Mouse (Mus musculus): ENCODE measurements around the gene Otop3.

Gene Otop3

GRCm38 (mm10) chr11:115318245-115319027 is 16.1 kb upstream of the Otop3 start:
- no peak for DNase-seq (ENCODE audit: low spot score)

GRCm38 (mm10) chr11:115319704-115320383 is 14.7 kb upstream of the Otop3 start:
- no peak for DNase-seq (ENCODE audit: low spot score)

- no peak for DNase-seq (ENCODE audit: low spot score)
These were observed 12.4 kb upstream of the Otop3 start, which contains the start of gene Ush1g for GRCm38 (mm10) chr11:115321906-115322693. Gene Ush1g, minus strand, starts transcription at chr11:115322041.

GRCm38 (mm10) chr11:115323354-115323753 is 11.2 kb upstream of the Otop3 start:
- DNase-seq (ENCODE audit: low spot score): no peak

GRCm38 (mm10) chr11:115326730-115327129 is 7.8 kb upstream of the Otop3 start:
- no peak for DNase-seq (ENCODE audit: low spot score)

GRCm38 (mm10) chr11:115329339-115329738 is 5.2 kb upstream of the Otop3 start:
- DNase-seq (ENCODE audit: low spot score): no peak

- no peak for DNase-seq (ENCODE audit: low spot score)
These were observed 692 bp downstream of the Otop3 start for GRCm38 (mm10) chr11:115335223-115335622.

GRCm38 (mm10) chr11:115336115-115336514 is 1.6 kb downstream of the Otop3 start:
- DNase-seq (ENCODE audit: low spot score): no peak

- DNase-seq (ENCODE audit: low spot score): no peak
These were observed 2.8 kb downstream of the Otop3 start for GRCm38 (mm10) chr11:115337350-115337749.

- no peak for DNase-seq (ENCODE audit: low spot score)
These were observed 3.3 kb downstream of the Otop3 start for GRCm38 (mm10) chr11:115337826-115338225.

GRCm38 (mm10) chr11:115341246-115341645 is 6.7 kb downstream of the Otop3 start:
- no peak for DNase-seq (ENCODE audit: low spot score)

- no peak for DNase-seq (ENCODE audit: low spot score)
These were observed 7.3 kb downstream of the Otop3 start for GRCm38 (mm10) chr11:115341866-115342265.

GRCm38 (mm10) chr11:115344967-115345366 is 10.4 kb downstream of the Otop3 start:
- DNase-seq (ENCODE audit: low spot score): no peak

GRCm38 (mm10) chr11:115345515-115345914 is 11.0 kb downstream of the Otop3 start:
- no peak for DNase-seq (ENCODE audit: low spot score)

GRCm38 (mm10) chr11:115348681-115349248 is 14.2 kb downstream of the Otop3 start:
- no peak for DNase-seq (ENCODE audit: low spot score)

GRCm38 (mm10) chr11:115349976-115350375 is 15.4 kb downstream of the Otop3 start:
- no peak for DNase-seq (ENCODE audit: low spot score)

- DNase-seq (ENCODE audit: low spot score): no peak
These were observed 18.8 kb downstream of the Otop3 start for GRCm38 (mm10) chr11:115353375-115353774.

GRCm38 (mm10) chr11:115354183-115354582 is 19.7 kb downstream of the Otop3 start:
- DNase-seq (ENCODE audit: low spot score): peak; percentile 61

- DNase-seq (ENCODE audit: low spot score): peak; percentile 76
These were observed 23.9 kb downstream of the Otop3 start for GRCm38 (mm10) chr11:115358468-115358867.

- no peak for DNase-seq (ENCODE audit: low spot score)
These were observed 24.8 kb downstream of the Otop3 start for GRCm38 (mm10) chr11:115359293-115359692.

- DNase-seq (ENCODE audit: low spot score): no peak
These were observed 25.2 kb downstream of the Otop3 start for GRCm38 (mm10) chr11:115359726-115360125.

GRCm38 (mm10) chr11:115364136-115364535 is 29.6 kb downstream of the Otop3 start:
- DNase-seq (ENCODE audit: low spot score): no peak

Data from layer of hippocampus, adult 11-12 months (tissue).